Mouse (Mus musculus): Measurements from ENCODE around the gene Fggy.

DNA sequence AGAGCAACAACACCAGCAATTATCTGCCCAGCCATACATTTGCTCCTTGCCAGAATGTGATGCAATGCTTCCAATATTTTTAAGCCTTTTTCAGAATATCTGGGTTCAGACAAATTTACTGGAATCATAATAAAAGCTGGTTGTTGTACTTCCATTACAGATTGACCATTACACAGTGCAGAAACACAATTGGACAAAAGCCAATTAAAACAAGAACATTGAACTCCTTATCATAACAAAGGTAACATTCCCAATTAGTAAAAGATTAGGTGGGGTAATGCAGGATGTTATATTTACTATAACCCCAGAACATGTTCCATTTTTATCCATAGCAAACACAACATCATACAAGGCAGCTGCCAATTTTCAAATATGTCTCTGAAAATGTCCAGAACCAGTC is 396.0 kb downstream of the Fggy start:
- TF ChIP-seq CTCF (IDR thresholded peaks at IDR 0.05; ENCODE audit: low read depth, low read length), result no peak
- TF ChIP-seq EP300 (IDR thresholded peaks at IDR 0.05; ENCODE audit: insufficient read depth, low read depth, low read length), result no peak
- no peak for TF ChIP-seq POLR2A (IDR thresholded peaks at IDR 0.05; ENCODE audit: insufficient read depth, low read length)

Measured in ES-Bruce4 (cell line).